Mouse (Mus musculus) liver, adult 2 months (tissue): ENCODE data around the gene Polr2m. TPM values are rescaled to one million over a fixed set of nuclear protein-coding genes. Genes with fewer than 3 reads are reported as not detected.

Experiments
- DNase-seq: peaks from one replicate; pipeline ENCODE4 v3.0.0-alpha.2; 2011; ENCODE audit warnings: low read depth, low spot score; ENCODE audit errors: extremely low read depth
- H3K27ac ChIP-seq: fragments of 200-500 bp; replicated peaks from 2 replicates; pipeline ENCODE4 v1.5.1; 2012; ENCODE audit warnings: low read depth, mild to moderate bottlenecking, control low read depth, inconsistent platforms, low read length; ENCODE audit not compliant: insufficient read depth
- H3K27me3 ChIP-seq: fragments of 200-500 bp; 2 replicates; pipeline ENCODE4 v1.6.1; 2012; ENCODE audit warnings: mild to moderate bottlenecking, moderate library complexity, low read length, inconsistent platforms; ENCODE audit not compliant: control insufficient read depth, insufficient read depth
- H3K36me3 ChIP-seq: fragments of 200-500 bp; 2 replicates; pipeline ENCODE4 v1.6.1; 2012; ENCODE audit warnings: low read length, inconsistent platforms; ENCODE audit not compliant: control insufficient read depth, insufficient read depth
- H3K4me1 ChIP-seq: fragments of 200-500 bp; 2 replicates; pipeline ENCODE4 v1.6.1; 2011; ENCODE audit warnings: low read length; ENCODE audit not compliant: control insufficient read depth, insufficient read depth
- H3K4me3 ChIP-seq: fragments of 200-500 bp; 2 replicates; pipeline ENCODE4 v1.5.1; 2011; ENCODE audit warnings: low read depth, mild to moderate bottlenecking, control low read depth, low read length, moderate library complexity; ENCODE audit not compliant: insufficient read depth
- H3K79me2 ChIP-seq: fragments of 200-500 bp; 2 replicates; pipeline ENCODE4 v1.6.1; 2012; ENCODE audit warnings: inconsistent platforms, mild to moderate bottlenecking, low read length, moderate library complexity; ENCODE audit not compliant: control insufficient read depth, insufficient read depth
- H3K9ac ChIP-seq: fragments of 200-500 bp; 2 replicates; pipeline ENCODE4 v1.6.1; 2012; ENCODE audit warnings: low read depth, mild to moderate bottlenecking, control low read depth, inconsistent platforms, low read length
- CTCF ChIP-seq: fragments of 200-500 bp; IDR thresholded peaks from 2 replicates; pipeline ENCODE4 v1.5.1; 2011; ENCODE audit warnings: low read depth, low read length, control low read depth
- POLR2A ChIP-seq: fragments of 200-500 bp; IDR thresholded peaks from 2 replicates; pipeline ENCODE4 v1.6.1; 2011; ENCODE audit warnings: low read length, control low read depth; ENCODE audit not compliant: insufficient read depth; ENCODE audit errors: extremely low read depth
- WGBS: fragments of 180-500 bp; shearing (Covaris S2); methylation state at CpG from one replicate; pipeline ENCODE4 v1.1.7; 2018; 5-methylcytosine and 5-hydroxymethylcytosine counted together
- polyA plus RNA-seq: library from polyadenylated mRNA; depleted of rRNA; stranded (reverse); fragments of >200 nt; gene quantifications from 2 replicates; pipeline ENCODE4 v1.2.3, GENCODE M21; 2012
- total RNA-seq: library from RNA; depleted of rRNA; stranded (reverse); fragments of >200 nt; gene quantifications from 2 replicates; pipeline ENCODE4 v1.2.3, GENCODE M21; 2014

Gene Polr2m
- total and polyA plus RNA-seq, 2 experiments, result 52.3 to 200 TPM

GRCm38 (mm10) chr9:71466111-71466510 is 19.6 kb downstream of the Polr2m start:
- 78% methylated on average over 3 of the region's 3 CpGs for WGBS
- no peak overlapping the region for H3K4me3 ChIP-seq
- H3K9ac ChIP-seq, result no peak overlapping the region
- no peaks in the 10 kb centered on the region for H3K4me1 ChIP-seq
- no peak overlapping the region for H3K27ac ChIP-seq
- no peak for DNase-seq
- H3K36me3 ChIP-seq, result no peaks in the 10 kb centered on the region
- H3K79me2 ChIP-seq, result no peaks in the 10 kb centered on the region
- TF ChIP-seq POLR2A, result no peak
- no peak for TF ChIP-seq CTCF
- H3K27me3 ChIP-seq, result no peaks in the 10 kb centered on the region

GRCm38 (mm10) chr9:71463072-71463667 is 22.6 kb downstream of the Polr2m start:
- Histone ChIP-seq H3K4me1 (no peaks in the 10 kb centered on the region), H3K27ac (no peak overlapping the region), H3K79me2 (no peaks in the 10 kb centered on the region), H3K9ac (no peak overlapping the region), H3K27me3 (0 out of 2 replicates have a peak, but pooled peaks cover 2% of the 10 kb centered on the region), H3K36me3 (no peaks in the 10 kb centered on the region), H3K4me3 (no peak overlapping the region)
- no peak for DNase-seq
- TF ChIP-seq POLR2A (no peak), CTCF (no peak)
- 52% methylated on average over 13 of the region's 13 CpGs for WGBS

- H3K36me3 ChIP-seq, result no peaks in the 10 kb centered on the region
- WGBS, result 94% methylated on average over 4 of the region's 4 CpGs
- H3K9ac ChIP-seq, result no peak overlapping the region
- no peaks in the 10 kb centered on the region for H3K4me1 ChIP-seq
- no peak for DNase-seq
- H3K4me3 ChIP-seq, result no peak overlapping the region
- no peaks in the 10 kb centered on the region for H3K79me2 ChIP-seq
- no peak overlapping the region for H3K27ac ChIP-seq
- 0 out of 2 replicates have a peak, but pooled peaks cover 2% of the 10 kb centered on the region for H3K27me3 ChIP-seq
- no peak for TF ChIP-seq POLR2A
- TF ChIP-seq CTCF, result no peak
Measured at GRCm38 (mm10) chr9:71456738-71457137, 29.0 kb downstream of the Polr2m start.

GRCm38 (mm10) chr9:71453917-71454316 is 31.8 kb downstream of the Polr2m start:
- WGBS, result 55% methylated on average over 5 of the region's 5 CpGs
- H3K4me3 ChIP-seq, result no peak overlapping the region
- H3K79me2 ChIP-seq, result no peaks in the 10 kb centered on the region
- peak; percentile 16 for DNase-seq
- H3K9ac ChIP-seq, result no peak overlapping the region
- H3K27ac ChIP-seq, result no peak overlapping the region
- H3K36me3 ChIP-seq, result no peaks in the 10 kb centered on the region
- H3K4me1 ChIP-seq, result no peaks in the 10 kb centered on the region
- no peak for TF ChIP-seq POLR2A
- TF ChIP-seq CTCF, result no peak
- no peaks in the 10 kb centered on the region for H3K27me3 ChIP-seq

GRCm38 (mm10) chr9:71453352-71453751 is 32.4 kb downstream of the Polr2m start:
- 71% methylated on average over 5 of the region's 5 CpGs for WGBS
- TF ChIP-seq CTCF (no peak), POLR2A (no peak)
- H3K4me1 ChIP-seq, result no peaks in the 10 kb centered on the region
- H3K36me3 ChIP-seq, result no peaks in the 10 kb centered on the region
- H3K27ac ChIP-seq, result no peak overlapping the region
- H3K9ac ChIP-seq, result no peak overlapping the region
- no peak overlapping the region for H3K4me3 ChIP-seq
- no peaks in the 10 kb centered on the region for H3K79me2 ChIP-seq
- H3K27me3 ChIP-seq, result no peaks in the 10 kb centered on the region
- DNase-seq, result no peak

- H3K36me3 ChIP-seq, result no peaks in the 10 kb centered on the region
- no peaks in the 10 kb centered on the region for H3K79me2 ChIP-seq
- H3K27ac ChIP-seq, result no peak overlapping the region
- no peak overlapping the region for H3K9ac ChIP-seq
- H3K4me1 ChIP-seq, result no peaks in the 10 kb centered on the region
- no peak overlapping the region for H3K4me3 ChIP-seq
- H3K27me3 ChIP-seq, result no peaks in the 10 kb centered on the region
- no peak for DNase-seq
- no peak for TF ChIP-seq POLR2A
- no peak for TF ChIP-seq CTCF
- 86% methylated on average over 6 of the region's 6 CpGs for WGBS
Measured at GRCm38 (mm10) chr9:71450626-71451025, 35.1 kb downstream of the Polr2m start.
